Mouse (Mus musculus): Measurements from ENCODE around the gene Pla2g1b. TPM values are rescaled to one million over a fixed set of nuclear protein-coding genes. Genes with fewer than 3 reads are reported as not detected.
A peak's percentile ranks its signal among the peaks of the same experiment; 100 is the strongest.
"Not testable (repeated sequence)": the region's sequence is repeated elsewhere in the genome, so short reads cannot be mapped to it uniquely, and the experiment has no call there.

Pla2g1b gene
- polyA plus RNA-seq, 1 experiment from 2014 or later = 1.3 TPM

- 71% methylated on average over 7 of the region's 7 CpGs for WGBS
- Histone ChIP-seq H3K27ac (ENCODE audit: low read length) (no peak overlapping the region), H3K4me1 (ENCODE audit: control insufficient read depth, insufficient read depth, low read length) (peaks cover 9% of the 10 kb centered on the region; the same call in 1 of the 2 replicates), H3K27me3 (replicated peaks; ENCODE audit: control insufficient read depth, insufficient read depth, low read length) (no peaks in the 10 kb centered on the region), H3K4me3 (ENCODE audit: low read length) (no peak overlapping the region), H3K4me2 (ENCODE audit: low read depth, low read length) (no peak overlapping the region), H3K36me3 (ENCODE audit: control insufficient read depth, insufficient read depth, low read length) (no peaks in the 10 kb centered on the region), H3K9me3 (ENCODE audit: control insufficient read depth, low read length) (no peaks in the 10 kb centered on the region), H3K9ac (ENCODE audit: low read depth, low read length) (no peak overlapping the region)
- ATAC-seq = no peak
These were observed 31.0 kb downstream of the Pla2g1b start for GRCm38 (mm10) chr5:115497033-115497432.

GRCm38 (mm10) chr5:115498307-115499240 lies 32.5 kb downstream of the Pla2g1b start:
- Histone ChIP-seq H3K4me2 (ENCODE audit: low read depth, low read length) (no peak overlapping the region), H3K4me3 (ENCODE audit: low read length) (no peak overlapping the region), H3K36me3 (ENCODE audit: control insufficient read depth, insufficient read depth, low read length) (no peaks in the 10 kb centered on the region), H3K27me3 (replicated peaks; ENCODE audit: control insufficient read depth, insufficient read depth, low read length) (no peaks in the 10 kb centered on the region), H3K9me3 (ENCODE audit: control insufficient read depth, low read length) (no peaks in the 10 kb centered on the region), H3K4me1 (ENCODE audit: control insufficient read depth, insufficient read depth, low read length) (0 out of 2 replicates have a peak, but pooled peaks cover 1% of the 10 kb centered on the region), H3K27ac (ENCODE audit: low read length) (no peak overlapping the region), H3K9ac (ENCODE audit: low read depth, low read length) (no peak overlapping the region)
- 54% methylated on average over 9 of the region's 9 CpGs for WGBS
- no peak for ATAC-seq

- H3K4me3 ChIP-seq (ENCODE audit: low read length) = no peak overlapping the region
- H3K9ac ChIP-seq (ENCODE audit: low read depth, low read length) = no peak overlapping the region
- H3K27me3 ChIP-seq (replicated peaks; ENCODE audit: control insufficient read depth, insufficient read depth, low read length) = no peaks in the 10 kb centered on the region
- H3K27ac ChIP-seq (ENCODE audit: low read length) = no peak overlapping the region
- ATAC-seq = no peak
- H3K9me3 ChIP-seq (ENCODE audit: control insufficient read depth, low read length) = no peaks in the 10 kb centered on the region
- no peak overlapping the region for H3K4me2 ChIP-seq (ENCODE audit: low read depth, low read length)
- WGBS = 80% methylated on average over 12 of the region's 12 CpGs
- H3K36me3 ChIP-seq (ENCODE audit: control insufficient read depth, insufficient read depth, low read length) = no peaks in the 10 kb centered on the region
- no peaks in the 10 kb centered on the region for H3K4me1 ChIP-seq (ENCODE audit: control insufficient read depth, insufficient read depth, low read length)
These were observed 34.4 kb downstream of the Pla2g1b start for GRCm38 (mm10) chr5:115500383-115500935.

- Histone ChIP-seq H3K9ac (ENCODE audit: low read depth, low read length) (no peak overlapping the region), H3K27me3 (replicated peaks; ENCODE audit: control insufficient read depth, insufficient read depth, low read length) (no peaks in the 10 kb centered on the region), H3K4me1 (ENCODE audit: control insufficient read depth, insufficient read depth, low read length) (peaks cover 10% of the 10 kb centered on the region), H3K27ac (ENCODE audit: low read length) (no peak overlapping the region), H3K36me3 (ENCODE audit: control insufficient read depth, insufficient read depth, low read length) (no peaks in the 10 kb centered on the region), H3K4me2 (ENCODE audit: low read depth, low read length) (no peak overlapping the region; the same call in 1 of the 2 replicates), H3K9me3 (ENCODE audit: control insufficient read depth, low read length) (no peaks in the 10 kb centered on the region), H3K4me3 (ENCODE audit: low read length) (no peak overlapping the region)
- 45% methylated on average over 12 of the region's 12 CpGs for WGBS
- ATAC-seq = peak; percentile 34; the same call in 1 of the 2 replicates
These were observed 37.0 kb downstream of the Pla2g1b start for GRCm38 (mm10) chr5:115503035-115503434.

GRCm38 (mm10) chr5:115505617-115506016 lies 39.6 kb downstream of the Pla2g1b start:
- not testable (repeated sequence) for ATAC-seq; H3K27ac ChIP-seq (ENCODE audit: low read length); H3K9ac ChIP-seq (ENCODE audit: low read depth, low read length); H3K4me2 ChIP-seq (ENCODE audit: low read depth, low read length); H3K36me3 ChIP-seq (ENCODE audit: control insufficient read depth, insufficient read depth, low read length); H3K4me3 ChIP-seq (ENCODE audit: low read length); H3K27me3 ChIP-seq (replicated peaks; ENCODE audit: control insufficient read depth, insufficient read depth, low read length); H3K9me3 ChIP-seq (ENCODE audit: control insufficient read depth, low read length)
- H3K4me1 ChIP-seq (ENCODE audit: control insufficient read depth, insufficient read depth, low read length) = peaks cover 32% of the 10 kb centered on the region
- WGBS = 74% methylated on average over 4 of the region's 4 CpGs

GRCm38 (mm10) chr5:115506454-115507201 lies 40.6 kb downstream of the Pla2g1b start, which contains the start of gene Pxn:
Pxn (plus strand) TSS chr5:115506676.
- no peaks in the 10 kb centered on the region for H3K36me3 ChIP-seq (ENCODE audit: control insufficient read depth, insufficient read depth, low read length)
- peaks cover 32% of the 10 kb centered on the region for H3K4me1 ChIP-seq (ENCODE audit: control insufficient read depth, insufficient read depth, low read length)
- no peaks in the 10 kb centered on the region for H3K27me3 ChIP-seq (replicated peaks; ENCODE audit: control insufficient read depth, insufficient read depth, low read length)
- no peaks in the 10 kb centered on the region for H3K9me3 ChIP-seq (ENCODE audit: control insufficient read depth, low read length)
- peak within 1 kb of the TSS; percentile 89 for H3K4me3 ChIP-seq (ENCODE audit: low read length)
- H3K4me2 ChIP-seq (ENCODE audit: low read depth, low read length) = peak within 1 kb of the TSS; percentile 89
- under 1% methylated on average over 50 of the region's 74 CpGs for WGBS
- H3K27ac ChIP-seq (ENCODE audit: low read length) = peak within 1 kb of the TSS; percentile 72
- peak; percentile 84 for ATAC-seq
- peak within 1 kb of the TSS; percentile 96 for H3K9ac ChIP-seq (ENCODE audit: low read depth, low read length)

- Histone ChIP-seq H3K4me3 (ENCODE audit: low read length) (peak overlapping the region; percentile 89), H3K4me2 (ENCODE audit: low read depth, low read length) (peak overlapping the region; percentile 89), H3K4me1 (ENCODE audit: control insufficient read depth, insufficient read depth, low read length) (peaks cover 35% of the 10 kb centered on the region), H3K27ac (ENCODE audit: low read length) (peak overlapping the region; percentile 72), H3K9ac (ENCODE audit: low read depth, low read length) (peak overlapping the region; percentile 96), H3K9me3 (ENCODE audit: control insufficient read depth, low read length) (no peaks in the 10 kb centered on the region), H3K36me3 (ENCODE audit: control insufficient read depth, insufficient read depth, low read length) (no peaks in the 10 kb centered on the region), H3K27me3 (replicated peaks; ENCODE audit: control insufficient read depth, insufficient read depth, low read length) (no peaks in the 10 kb centered on the region)
- no peak for ATAC-seq
- WGBS = 14% methylated on average over 12 of the region's 12 CpGs
These were observed 41.4 kb downstream of the Pla2g1b start for GRCm38 (mm10) chr5:115507267-115507980.

- WGBS = 46% methylated on average over 18 of the region's 18 CpGs
- ATAC-seq = no peak
These were observed 42.2 kb downstream of the Pla2g1b start for GRCm38 (mm10) chr5:115507981-115508858.

More at GRCm38 (mm10) chr5:115507981-115508858, 42.2 kb downstream of the Pla2g1b start:
- Histone ChIP-seq H3K27ac (ENCODE audit: low read length) (peak overlapping the region; percentile 65), H3K9ac (ENCODE audit: low read depth, low read length) (peak overlapping the region; percentile 96), H3K4me2 (ENCODE audit: low read depth, low read length) (peak overlapping the region; percentile 89), H3K36me3 (ENCODE audit: control insufficient read depth, insufficient read depth, low read length) (no peaks in the 10 kb centered on the region), H3K27me3 (replicated peaks; ENCODE audit: control insufficient read depth, insufficient read depth, low read length) (no peaks in the 10 kb centered on the region), H3K9me3 (ENCODE audit: control insufficient read depth, low read length) (no peaks in the 10 kb centered on the region), H3K4me1 (ENCODE audit: control insufficient read depth, insufficient read depth, low read length) (peaks cover 35% of the 10 kb centered on the region), H3K4me3 (ENCODE audit: low read length) (peak overlapping the region; percentile 89)
